Mouse (Mus musculus): ENCODE results near the gene Bak1.
"Not testable (repeated sequence)": the region's sequence is repeated elsewhere in the genome, so short reads cannot be mapped to it uniquely, and the experiment has no call there.

Bak1 gene

DNA sequence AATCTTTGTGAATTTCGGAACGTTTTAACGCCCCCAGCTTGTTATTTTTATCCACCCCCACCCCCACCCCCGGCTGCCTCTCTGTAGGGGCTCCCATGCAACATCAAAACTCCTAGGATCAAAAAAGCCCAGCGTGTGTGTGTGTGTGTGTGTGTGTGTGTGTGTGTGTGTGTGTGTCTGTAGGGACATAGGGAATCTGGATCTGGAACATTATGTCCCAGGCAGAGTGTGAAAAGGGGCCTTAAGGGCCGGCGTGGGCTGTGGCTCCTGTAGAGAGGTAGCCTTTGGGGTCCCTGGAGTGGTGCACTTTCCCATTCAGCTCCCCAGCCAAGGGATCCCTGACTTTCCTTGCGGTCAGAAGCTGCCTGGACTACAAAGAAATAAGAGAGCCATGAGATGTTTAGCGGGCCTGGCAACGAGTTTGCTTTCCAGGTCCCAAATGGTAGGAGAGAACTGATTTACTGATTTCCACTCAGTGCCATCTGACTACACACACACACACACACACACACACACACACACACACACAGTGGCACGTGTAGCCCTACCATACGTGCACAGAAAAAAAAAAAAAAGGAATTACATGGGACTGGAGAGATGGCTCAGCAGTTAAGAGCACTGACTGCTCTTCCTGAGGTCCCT, 10.1 kb downstream of the Bak1 start:
- DNase-seq = no peak

DNA sequence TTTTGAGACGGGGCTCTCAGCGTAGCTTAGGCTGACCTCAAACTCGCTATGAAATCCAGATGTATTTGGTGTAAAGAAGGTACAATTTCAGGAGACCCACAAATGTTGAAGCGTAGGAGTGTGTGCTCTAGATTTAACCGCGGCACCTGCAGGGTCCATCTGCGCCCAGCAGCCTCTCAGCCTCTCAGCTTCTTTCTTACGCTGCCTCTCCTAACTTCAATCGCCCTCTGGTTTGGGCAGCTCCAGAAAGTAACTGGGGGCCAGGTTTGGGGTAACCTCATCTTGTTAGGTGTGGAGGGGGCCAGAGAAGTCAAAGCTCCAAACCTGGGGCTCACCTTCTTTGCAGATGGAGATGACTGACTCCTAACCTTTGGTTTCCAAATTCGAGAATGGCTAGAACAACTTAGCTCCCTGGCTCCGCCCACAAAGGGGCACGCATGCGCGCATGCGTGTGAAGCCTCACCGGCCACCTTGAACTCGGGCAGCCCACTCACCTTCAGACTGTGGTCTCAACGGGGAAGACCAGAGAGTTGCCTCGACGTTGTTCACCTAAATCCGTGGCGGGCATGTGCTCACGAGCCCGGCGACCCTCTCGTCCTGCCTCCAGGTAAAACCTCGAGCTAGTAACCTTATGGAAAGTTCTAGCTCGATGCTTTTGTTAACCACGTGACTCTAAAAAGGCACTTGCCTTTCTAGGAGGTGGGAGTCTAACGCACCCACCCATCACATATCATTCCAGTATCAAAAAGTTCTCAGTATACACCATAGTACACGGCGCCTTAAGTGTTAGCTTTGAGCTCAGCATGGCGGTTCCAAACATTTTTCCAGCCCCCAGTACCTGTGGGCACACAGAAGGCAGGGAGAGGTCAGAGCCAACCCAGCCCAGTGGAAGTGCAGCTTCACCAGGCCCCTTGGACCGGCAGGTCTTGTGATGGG, 11.0 kb downstream of the Bak1 start:
- DNase-seq = peak; percentile 84 to 91

DNA sequence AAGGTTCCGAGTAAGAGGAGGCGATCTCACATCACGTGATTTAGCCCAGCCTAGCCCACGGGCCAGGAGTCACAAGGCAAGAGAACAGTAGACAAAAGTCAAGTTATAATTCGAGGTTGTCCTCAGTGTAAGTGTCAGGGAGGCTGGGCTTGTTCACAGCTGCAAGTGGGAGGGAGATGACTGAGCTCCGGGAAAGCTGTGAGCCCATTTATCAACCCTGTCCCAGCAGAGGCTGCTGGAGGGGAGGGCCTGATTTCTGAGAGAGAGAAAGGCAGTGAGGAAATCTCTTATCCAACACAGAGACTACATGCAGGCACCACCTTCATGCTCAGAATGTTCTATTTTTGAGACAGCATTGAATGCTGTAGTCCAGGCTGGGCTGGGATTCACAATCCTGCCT, 15.9 kb downstream of the Bak1 start:
- no peak for DNase-seq

DNA sequence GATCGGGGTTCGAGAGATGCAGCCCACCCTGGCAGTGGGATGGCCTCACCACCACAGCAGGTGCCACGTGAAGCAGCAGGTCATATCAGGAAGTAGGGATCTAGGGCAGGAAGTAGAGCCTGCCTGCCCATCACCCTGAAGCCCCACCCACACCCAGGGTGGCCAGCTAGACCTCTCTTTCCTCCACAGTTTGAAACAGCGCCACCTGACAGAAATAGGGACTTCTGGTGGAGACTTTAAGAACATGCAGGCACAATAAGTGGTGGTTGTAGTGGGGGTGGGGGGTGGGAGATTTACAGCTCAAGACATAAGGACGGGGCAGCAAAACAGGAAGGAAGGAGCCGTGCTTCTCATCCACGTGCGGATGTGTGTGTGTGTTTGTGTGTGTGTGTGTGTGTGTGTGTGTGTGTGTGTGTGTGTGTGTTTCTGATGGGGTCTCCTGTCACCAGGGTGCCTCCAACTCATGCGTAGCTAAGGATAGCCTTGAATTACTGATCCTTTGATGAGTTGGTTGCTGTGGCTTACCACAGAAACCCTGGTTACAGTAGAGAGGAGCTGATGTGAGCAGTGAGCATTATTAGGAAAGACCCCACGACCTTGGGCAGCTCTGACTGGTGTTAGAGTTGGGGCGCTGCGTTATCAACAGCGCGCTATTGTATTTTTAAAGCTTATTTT, 16.7 kb downstream of the Bak1 start:
- no peak for DNase-seq

DNA sequence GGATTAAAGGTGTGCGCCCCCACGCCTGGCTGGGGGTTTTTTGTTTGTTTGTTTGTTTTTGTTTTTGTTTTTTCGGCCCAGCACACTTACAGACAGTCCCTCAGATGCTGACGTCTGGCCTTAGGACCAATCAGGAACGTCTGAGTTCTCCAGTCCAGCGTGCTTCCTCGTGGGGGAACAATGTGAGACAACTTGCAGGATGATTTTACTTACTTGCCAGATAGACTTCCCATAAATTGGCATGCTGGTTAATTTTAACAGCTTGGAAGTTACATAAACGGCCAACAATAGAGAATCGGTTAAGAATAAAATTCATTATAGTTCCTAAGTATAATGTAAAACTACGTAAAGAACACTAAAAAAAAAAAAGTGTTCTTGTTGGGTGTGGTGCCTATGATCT, 17.6 kb downstream of the Bak1 start:
- no peak for DNase-seq

DNA sequence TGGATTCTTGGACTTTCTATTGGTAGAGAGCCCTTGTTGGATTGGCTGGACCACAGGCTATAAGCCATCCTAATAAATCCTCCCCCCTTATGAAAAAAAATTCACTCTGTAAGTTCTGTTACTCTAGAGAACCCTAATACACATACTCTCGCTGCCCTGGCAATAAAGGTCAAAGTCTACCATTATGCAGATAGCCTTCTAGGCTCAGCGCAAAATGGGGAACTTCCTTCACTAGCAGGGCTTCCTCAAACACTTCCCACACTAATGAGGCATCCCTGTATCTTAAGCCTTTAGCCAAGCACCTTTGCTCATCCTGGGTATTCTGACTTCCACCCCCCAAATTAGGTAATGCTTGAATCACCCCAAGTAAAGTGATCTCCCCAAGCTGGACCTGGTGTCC, 20.5 kb downstream of the Bak1 start:
- DNase-seq = no peak

DNA sequence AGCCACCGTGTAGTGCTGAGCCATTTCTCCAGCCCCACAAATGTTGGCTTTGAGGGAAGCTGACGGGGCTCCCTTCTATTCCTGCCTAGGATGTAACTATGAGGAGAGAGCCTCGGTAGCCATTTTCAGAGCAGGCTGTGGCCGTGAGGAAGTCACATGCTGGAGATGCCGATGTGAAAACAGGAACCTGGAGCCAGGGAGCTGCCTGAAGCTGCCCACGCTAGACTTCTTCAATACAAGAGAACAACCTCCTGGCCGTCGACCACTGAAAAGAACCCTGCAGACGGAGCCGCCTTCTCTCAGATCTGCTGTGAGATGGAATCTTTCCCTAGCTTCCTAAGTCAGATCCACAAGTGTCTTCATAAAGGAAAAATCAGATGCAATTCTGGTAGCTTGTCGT, 23.2 kb downstream of the Bak1 start:
- DNase-seq = no peak

DNA sequence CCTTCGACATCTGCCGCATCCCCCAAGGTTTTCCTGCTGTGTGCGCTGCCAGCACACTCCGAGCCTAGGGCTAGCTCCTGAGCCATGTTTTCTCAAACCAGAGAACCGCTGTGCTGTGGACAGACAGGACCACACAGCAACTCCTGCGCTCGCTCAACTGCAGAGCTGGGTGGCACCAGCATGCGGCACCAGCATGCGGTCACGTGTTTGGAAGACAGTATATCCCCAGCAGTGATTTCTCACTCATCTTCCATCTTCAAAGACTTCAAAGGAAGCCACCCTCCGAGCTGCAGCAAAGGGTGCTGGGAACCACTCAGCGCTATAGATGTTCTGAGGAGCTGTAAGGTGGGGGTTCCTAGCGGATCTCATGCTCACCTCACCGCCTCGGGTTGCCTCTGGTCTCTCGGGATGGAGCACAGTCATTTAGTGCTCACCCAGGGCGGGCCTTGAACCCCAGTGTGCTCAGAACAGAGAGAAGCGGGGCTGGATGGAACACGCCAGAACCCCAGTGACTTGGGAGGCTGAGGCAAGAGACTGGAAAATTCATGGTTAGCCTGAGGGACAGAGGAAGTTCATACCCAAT, 23.8 kb downstream of the Bak1 start:
- DNase-seq = no peak

DNA sequence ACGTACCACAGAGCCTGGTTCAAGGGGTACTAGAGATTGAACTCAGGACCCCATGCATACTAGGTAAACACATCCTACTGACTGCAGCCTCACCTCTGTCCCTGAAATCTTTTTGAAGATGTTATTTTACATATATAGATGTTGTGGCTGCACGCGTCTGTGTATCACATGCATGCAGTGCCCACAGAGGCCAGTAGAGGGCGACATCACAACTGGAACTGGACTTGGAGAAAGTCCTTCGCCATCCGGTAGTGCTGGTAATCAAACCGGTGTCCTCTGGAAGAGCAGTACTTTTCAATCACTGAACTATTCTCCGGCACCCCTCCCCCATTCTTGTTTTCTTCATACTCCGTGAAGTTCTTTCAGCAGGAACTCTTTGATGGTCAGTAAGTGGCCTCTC, 24.4 kb downstream of the Bak1 start:
- DNase-seq = peak; percentile 37 to 73

DNA sequence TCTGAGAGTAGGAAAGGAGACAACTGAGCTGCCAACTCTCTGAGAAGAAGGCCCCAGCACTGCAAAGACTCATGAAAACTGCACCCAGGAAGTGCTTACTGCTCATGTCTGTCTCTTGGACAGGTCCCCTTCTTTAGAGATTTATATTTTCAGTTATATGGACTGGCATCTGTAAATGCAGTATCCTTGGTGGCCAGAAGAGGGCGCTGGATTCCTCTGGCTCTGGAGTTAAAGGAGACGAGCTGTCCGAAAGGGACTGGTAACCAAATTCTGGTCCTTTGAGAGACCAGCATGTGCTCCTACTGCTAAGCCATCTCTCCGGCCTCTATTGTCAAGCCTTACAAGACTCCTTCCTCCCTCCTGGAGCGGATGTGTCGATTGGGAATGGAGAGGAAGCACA, 26.9 kb downstream of the Bak1 start:
- DNase-seq = peak in 1 of 2 experiments; percentile 22

DNA sequence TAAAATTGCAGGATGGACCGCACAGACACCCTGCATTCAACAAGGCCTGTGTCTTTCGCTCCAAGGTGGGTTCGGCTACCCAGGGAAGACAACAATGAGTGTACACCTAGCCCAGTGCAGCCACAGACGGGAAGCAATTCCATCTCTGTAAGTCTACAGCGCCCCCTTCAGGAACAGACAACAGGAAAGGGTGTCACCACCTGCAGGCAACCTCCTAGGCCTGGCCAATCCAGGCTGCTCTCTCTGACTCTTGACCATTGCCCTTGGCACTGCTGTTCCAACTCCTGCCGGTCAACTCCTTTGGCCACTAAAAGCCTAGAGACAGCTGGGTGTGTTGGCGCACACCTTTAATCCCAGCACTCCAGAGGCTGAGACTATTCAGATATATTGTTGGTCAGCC, 27.7 kb downstream of the Bak1 start:
- DNase-seq = no peak

DNA sequence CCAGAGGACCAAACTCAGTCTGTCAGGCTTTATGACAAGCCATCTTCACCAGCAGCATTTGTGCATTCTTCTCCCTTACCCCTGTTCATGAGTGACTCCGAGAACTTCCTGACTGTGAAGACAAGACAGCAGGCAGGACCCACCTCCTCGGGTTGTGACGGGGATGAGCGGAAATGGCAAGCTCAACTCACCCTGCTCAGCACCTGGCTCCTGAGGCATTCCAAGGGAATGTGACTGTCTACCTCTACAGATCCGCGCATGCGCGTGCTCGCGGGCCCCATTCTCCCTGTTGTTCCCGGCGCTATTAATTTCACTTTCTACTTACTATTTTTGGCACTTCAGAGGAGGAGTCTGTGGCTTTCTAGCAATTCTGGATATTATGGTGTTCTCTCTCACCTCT, 28.8 kb downstream of the Bak1 start:
- DNase-seq = peak; percentile 35 to 41

DNA sequence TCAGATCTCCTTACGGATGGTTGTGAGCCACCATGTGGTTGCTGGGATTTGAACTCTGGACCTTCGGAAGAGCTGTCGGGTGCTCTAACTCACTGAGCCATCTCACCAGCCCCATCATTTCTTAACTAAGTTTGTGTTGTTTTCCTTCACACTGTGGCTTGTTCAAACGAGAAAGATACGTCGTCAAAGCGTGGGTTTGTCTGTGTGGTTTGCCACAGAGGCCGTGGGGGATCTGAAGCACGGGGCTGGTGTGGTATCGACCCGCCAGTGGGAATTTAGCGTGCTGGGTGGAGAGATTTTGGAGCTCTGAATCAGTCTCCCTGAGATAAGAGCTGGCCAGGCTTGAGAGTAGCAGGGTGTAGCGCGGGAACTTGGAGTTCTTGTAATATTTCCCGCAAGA, 30.5 kb downstream of the Bak1 start:
- no peak for DNase-seq

DNA sequence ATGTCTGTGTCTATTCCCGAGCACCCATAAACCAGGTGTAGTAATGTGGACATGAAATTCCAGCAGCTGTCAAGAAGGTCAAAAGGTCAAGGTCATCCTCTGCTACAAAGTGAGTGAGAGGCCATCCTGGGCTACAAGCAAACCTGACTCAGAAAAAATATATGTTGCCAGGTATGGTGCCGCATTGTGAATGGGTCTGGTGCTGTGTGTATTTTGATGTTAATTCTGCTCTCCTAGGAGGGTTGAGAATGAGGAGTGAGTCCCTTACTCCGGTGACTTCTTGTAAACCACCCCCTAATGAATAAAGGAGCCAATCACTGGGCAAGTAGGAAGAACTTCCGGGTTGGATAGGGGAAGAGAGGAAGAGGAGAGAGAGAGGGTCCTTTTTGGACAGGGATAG, 31.1 kb downstream of the Bak1 start:
- no peak for DNase-seq

DNA sequence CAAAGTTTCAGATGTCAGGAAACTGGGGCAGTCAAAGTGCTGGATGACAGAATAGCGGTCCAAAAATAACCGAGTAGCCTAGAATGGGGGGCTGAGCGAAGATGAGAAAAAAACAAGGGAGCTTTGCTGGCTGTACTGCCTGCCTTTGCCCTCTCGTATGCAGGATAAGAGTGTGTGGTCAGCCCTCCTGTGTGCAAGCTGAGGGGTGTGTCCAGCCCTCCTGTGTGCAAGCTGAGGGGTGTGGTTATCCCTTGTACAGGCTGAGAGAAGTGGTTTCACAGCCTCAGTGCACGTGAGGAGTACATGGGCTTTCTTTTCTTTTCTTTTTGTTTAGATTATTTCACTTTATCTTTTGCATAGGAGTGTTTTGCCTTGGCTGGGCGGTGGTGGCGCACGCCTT, 33.2 kb downstream of the Bak1 start:
- no peak for DNase-seq

DNA sequence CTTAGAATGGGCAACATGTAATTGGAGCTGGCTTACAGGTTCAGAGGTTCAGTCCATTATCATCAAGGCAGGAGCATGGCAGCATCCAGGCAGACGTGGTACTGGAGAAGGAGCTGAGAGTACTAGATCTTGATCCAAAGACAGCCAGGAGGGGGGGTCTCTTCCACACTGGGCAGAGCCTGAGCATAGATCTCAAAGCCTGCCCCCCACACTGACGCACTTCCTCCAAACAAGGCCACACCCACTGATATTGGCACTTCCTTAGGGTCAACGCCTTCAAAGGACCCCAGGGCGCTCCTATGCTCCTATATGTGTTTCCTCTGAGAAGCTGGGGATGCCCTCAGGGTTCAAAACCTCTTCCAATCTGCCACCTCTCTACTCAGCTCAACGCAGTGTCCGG, 33.8 kb downstream of the Bak1 start:
- no peak for DNase-seq

DNA sequence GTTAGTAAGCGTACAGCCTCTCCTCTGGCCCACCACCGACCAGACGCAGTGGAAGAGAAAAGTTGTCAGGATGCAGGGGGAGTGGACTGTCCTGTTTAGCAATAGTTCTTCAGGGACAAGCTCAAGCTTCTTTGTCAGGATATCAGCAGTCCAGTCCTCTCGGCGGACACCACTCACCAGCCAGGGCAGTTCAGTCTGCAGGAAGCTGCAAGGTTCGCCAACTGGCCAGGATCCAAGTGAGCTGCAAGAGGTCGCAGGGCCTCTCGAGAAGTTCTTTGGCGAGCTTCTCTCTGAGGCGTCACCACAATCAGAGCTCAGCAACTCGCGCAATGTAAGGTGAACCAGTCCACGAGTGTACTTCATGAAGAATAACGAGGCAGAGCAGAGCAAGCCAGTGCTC, 34.4 kb downstream of the Bak1 start:
- DNase-seq = peak; percentile 48 to 56

DNA sequence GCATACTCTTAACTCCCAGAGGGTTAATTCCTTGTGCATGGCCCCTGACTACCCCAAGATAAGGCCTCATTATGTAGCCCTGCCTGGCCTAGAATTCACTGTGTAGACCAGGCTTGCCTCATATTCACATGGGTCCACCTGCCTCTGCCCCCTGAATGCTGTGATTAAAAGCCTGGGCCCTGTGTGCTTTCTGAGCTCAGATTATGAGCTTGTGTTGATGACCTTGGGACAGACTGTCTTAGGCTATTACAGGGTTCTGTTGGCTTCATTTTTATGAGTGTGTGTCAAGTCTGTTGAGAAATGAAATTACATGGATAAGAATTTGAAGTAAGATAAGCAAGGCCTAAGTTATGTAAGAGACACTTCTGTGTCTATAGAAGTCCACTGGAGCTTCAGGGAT, 38.3 kb downstream of the Bak1 start:
- DNase-seq = no peak

DNA sequence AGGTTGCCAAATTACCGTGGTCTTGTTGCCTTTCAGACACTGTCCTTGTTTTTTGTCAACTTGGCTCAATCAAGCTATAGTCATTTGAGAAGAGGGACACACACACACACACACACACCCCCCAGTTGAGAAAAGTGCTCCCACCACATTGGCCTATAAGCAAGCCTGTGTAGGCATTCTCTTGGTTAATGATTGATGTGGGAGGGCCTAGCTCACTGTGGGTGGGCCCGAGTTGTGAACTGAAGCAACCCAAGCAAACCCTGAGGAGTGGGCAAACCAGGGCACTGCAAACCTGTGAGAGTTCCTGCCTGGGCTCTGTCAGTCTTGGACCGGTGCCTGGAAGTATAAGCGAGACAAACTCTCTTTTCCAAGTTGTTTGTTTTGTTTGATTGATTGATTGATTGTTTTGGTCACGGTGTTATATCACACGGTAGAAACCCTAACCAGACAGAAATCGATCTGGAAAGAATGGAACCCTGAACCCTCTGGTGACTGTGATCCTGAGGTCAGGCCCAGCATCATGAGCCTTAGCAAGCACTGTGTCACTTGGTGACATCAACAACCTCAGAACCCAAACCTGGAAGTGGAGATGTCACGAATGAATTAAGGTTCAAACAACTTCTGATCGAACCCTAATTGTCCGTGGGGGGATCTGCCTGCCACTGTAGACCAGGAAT, 43.2 kb downstream of the Bak1 start:
- no peak for DNase-seq

DNA sequence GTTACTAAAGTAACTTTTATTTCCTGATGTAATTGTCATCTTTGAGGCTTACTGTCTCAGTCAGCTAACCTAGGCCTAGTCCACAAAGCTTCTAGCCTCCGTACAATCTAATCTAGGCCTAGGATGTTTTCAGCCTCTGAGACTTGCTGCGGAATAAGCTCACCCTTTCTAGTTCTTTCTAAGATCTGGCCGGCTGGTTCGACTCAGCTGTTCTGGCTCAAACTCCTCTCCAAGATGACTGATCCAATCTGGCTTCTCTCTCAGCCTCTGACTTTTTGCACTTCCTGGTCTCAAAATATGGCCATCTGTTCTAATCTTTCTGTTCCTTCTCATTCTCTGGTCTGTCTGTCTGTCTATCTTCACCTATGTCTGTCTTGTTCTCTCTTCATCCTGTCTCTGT, 45.4 kb downstream of the Bak1 start:
- DNase-seq = no peak

DNA sequence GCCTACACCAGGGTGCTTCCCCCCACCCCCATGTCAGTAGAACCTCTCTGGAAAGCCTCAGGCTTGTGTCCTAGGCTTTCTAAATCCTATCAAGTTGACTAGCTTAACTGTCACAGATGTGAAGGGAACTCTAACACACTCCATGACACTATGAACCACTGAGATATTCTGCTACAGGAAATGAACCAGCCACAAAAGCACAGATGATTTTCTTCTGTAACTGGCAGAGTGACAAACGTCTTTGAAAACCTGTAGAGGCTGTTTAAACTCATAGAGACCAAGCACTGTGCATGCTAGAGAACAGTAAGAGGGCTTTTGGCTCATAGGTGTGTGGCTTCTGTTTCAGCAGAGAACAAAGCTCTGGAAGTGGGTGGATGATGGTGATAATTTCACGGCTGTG, 47.8 kb downstream of the Bak1 start:
- DNase-seq = no peak

DNA sequence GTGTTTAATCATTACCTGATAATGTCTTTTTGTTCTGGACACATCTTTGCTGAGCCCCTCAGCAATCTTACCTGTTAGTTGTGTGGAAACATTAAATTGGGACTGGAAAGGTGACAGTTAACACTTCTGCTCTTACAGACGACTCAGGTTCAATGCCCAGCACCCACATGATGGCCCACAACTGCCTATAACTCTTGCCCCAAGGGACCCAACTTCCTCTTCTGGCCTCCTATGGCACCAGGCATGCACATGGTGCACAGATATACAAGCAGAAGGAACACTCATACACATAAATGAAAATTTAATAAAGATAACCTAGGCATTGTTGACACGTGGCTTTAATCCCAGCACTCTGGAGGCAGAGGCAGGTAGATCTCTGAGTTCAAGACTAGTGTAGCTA, 49.4 kb downstream of the Bak1 start:
- no peak for DNase-seq

DNA sequence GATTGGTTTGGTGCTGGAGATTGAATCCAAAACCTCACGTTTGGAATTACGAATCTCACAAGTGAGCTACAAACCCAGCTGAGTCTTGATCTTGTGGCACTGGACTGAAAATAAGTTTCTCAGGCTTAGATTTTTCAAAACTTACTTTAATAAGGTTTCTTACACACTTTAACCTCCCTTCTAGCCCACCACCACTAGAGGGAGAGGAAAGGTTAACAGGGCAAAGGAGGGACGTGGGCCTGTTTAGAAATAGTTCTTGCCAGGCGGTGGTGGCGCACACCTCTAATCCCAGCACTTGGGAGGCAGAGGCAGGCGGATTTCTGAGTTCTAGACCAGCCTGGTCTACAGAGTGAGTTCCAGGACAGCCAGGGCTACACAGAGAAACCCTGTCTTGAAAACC, 51.5 kb downstream of the Bak1 start:
- DNase-seq = not testable (repeated sequence)
